Mouse (Mus musculus) heart, postnatal 0 days (tissue): ENCODE measurements around the gene Prdm2.

Experiments used
- CTCF ChIP-seq: IDR thresholded peaks from 2 replicates; pipeline ENCODE4 v1.5.1; 2016; ENCODE audit warnings: antibody characterized with exemption, control low read depth, low read depth
- EP300 ChIP-seq: IDR thresholded peaks from 2 replicates; pipeline ENCODE4 v1.6.1; 2016; ENCODE audit warnings: antibody characterized with exemption, low read depth

GRCm38 (mm10) chr4:143241294-143241693 is 28.5 kb upstream of the Prdm2 start:
- no peak for TF ChIP-seq CTCF
- no peak for TF ChIP-seq EP300
